Mouse (Mus musculus) ES-CJ7 (cell line): ENCODE measurements around the gene Rtn4rl2.
"Not testable (repeated sequence)": the region's sequence is repeated elsewhere in the genome, so short reads cannot be mapped to it uniquely, and the experiment has no call there.

Experiments used
- DNase-seq: peaks from one replicate; pipeline ENCODE4 v3.0.0; 2011; ENCODE audit warnings: low read depth, low spot score

Rtn4rl2 gene

GRCm38 (mm10) chr2:84886234-84886731 lies at the start of gene Rtn4rl2:
Gene Rtn4rl2, minus strand, starts transcription at chr2:84886710.
- no peak for DNase-seq

GRCm38 (mm10) chr2:84935065-84935464 lies 48.6 kb upstream of the Rtn4rl2 start:
- DNase-seq, result no peak

- no peak for DNase-seq
Measured at GRCm38 (mm10) chr2:84934649-84935007, 48.1 kb upstream of the Rtn4rl2 start.

GRCm38 (mm10) chr2:84933992-84934648 lies 47.6 kb upstream of the Rtn4rl2 start:
- no peak for DNase-seq

GRCm38 (mm10) chr2:84930186-84930585 lies 43.7 kb upstream of the Rtn4rl2 start:
- DNase-seq, result no peak

GRCm38 (mm10) chr2:84919601-84920108 lies 33.1 kb upstream of the Rtn4rl2 start:
- no peak for DNase-seq

GRCm38 (mm10) chr2:84918188-84918587 lies 31.7 kb upstream of the Rtn4rl2 start:
- no peak for DNase-seq

GRCm38 (mm10) chr2:84916548-84917320 lies 30.2 kb upstream of the Rtn4rl2 start:
- no peak for DNase-seq

GRCm38 (mm10) chr2:84915330-84915729 lies 28.8 kb upstream of the Rtn4rl2 start:
- DNase-seq, result no peak

GRCm38 (mm10) chr2:84913881-84914280 lies 27.4 kb upstream of the Rtn4rl2 start:
- DNase-seq, result no peak

GRCm38 (mm10) chr2:84912722-84913121 lies 26.2 kb upstream of the Rtn4rl2 start:
- no peak for DNase-seq

- not testable (repeated sequence) for DNase-seq
Measured at GRCm38 (mm10) chr2:84896686-84897085, 10.2 kb upstream of the Rtn4rl2 start.

- no peak for DNase-seq
Measured at GRCm38 (mm10) chr2:84895495-84896198, 9.1 kb upstream of the Rtn4rl2 start.

GRCm38 (mm10) chr2:84893359-84893758 lies 6.8 kb upstream of the Rtn4rl2 start:
- DNase-seq, result no peak

GRCm38 (mm10) chr2:84890045-84890340 lies 3.5 kb upstream of the Rtn4rl2 start:
- peak; percentile 66 for DNase-seq

GRCm38 (mm10) chr2:84889316-84890044 lies 3.0 kb upstream of the Rtn4rl2 start:
- DNase-seq, result no peak

- peak; percentile 90 for DNase-seq
Measured at GRCm38 (mm10) chr2:84888657-84889315, 2.3 kb upstream of the Rtn4rl2 start.

GRCm38 (mm10) chr2:84887411-84888271 lies 1.1 kb upstream of the Rtn4rl2 start:
- DNase-seq, result peak; percentile 72

- peak; percentile 64 for DNase-seq
Measured at GRCm38 (mm10) chr2:84886821-84887281, 341 bp upstream of the Rtn4rl2 start.
